Mouse (Mus musculus): ENCODE measurements around the gene Emc6. TPM values are rescaled to one million over a fixed set of nuclear protein-coding genes. Genes with fewer than 3 reads are reported as not detected.

The Emc6 gene
- polyA plus RNA-seq, 1 experiment from 2014 or later = 123 TPM

- Histone ChIP-seq H3K9ac (ENCODE audit: low read length) (no peak overlapping the region), H3K27me3 (replicated peaks; ENCODE audit: control insufficient read depth, insufficient read depth, low read length) (no peaks in the 10 kb centered on the region), H3K4me2 (ENCODE audit: low read length) (no peak overlapping the region), H3K4me1 (replicated peaks; ENCODE audit: control insufficient read depth, insufficient read depth, low read length) (no peaks in the 10 kb centered on the region), H3K4me3 (ENCODE audit: low read depth, low read length) (no peak overlapping the region), H3K27ac (ENCODE audit: low read depth) (no peak overlapping the region), H3K9me3 (ENCODE audit: control insufficient read depth, low read length) (no peaks in the 10 kb centered on the region), H3K36me3 (ENCODE audit: control insufficient read depth, insufficient read depth, low read length) (no peaks in the 10 kb centered on the region)
- DNase-seq (ENCODE audit: low spot score) (no peak), ATAC-seq (replicated peaks; ENCODE audit: low FRiP score, low TSS enrichment, low read depth) (no peak)
- 79% methylated on average over 9 of the region's 9 CpGs for WGBS
Observed at GRCm38 (mm10) chr11:73148209-73148608, 28.6 kb downstream of the Emc6 start.

GRCm38 (mm10) chr11:73146975-73147365, 29.9 kb downstream of the Emc6 start:
- DNase-seq (ENCODE audit: low spot score) = no peak
- H3K27me3 ChIP-seq (replicated peaks; ENCODE audit: control insufficient read depth, insufficient read depth, low read length) = no peaks in the 10 kb centered on the region
- no peak overlapping the region for H3K4me3 ChIP-seq (ENCODE audit: low read depth, low read length)
- WGBS = 65% methylated on average over 7 of the region's 7 CpGs
- H3K4me1 ChIP-seq (replicated peaks; ENCODE audit: control insufficient read depth, insufficient read depth, low read length) = no peaks in the 10 kb centered on the region
- no peak overlapping the region for H3K27ac ChIP-seq (ENCODE audit: low read depth)
- no peaks in the 10 kb centered on the region for H3K36me3 ChIP-seq (ENCODE audit: control insufficient read depth, insufficient read depth, low read length)
- no peaks in the 10 kb centered on the region for H3K9me3 ChIP-seq (ENCODE audit: control insufficient read depth, low read length)
- no peak for ATAC-seq (replicated peaks; ENCODE audit: low FRiP score, low TSS enrichment, low read depth)
- no peak overlapping the region for H3K4me2 ChIP-seq (ENCODE audit: low read length)
- no peak overlapping the region for H3K9ac ChIP-seq (ENCODE audit: low read length)

- Histone ChIP-seq H3K4me1 (replicated peaks; ENCODE audit: control insufficient read depth, insufficient read depth, low read length) (no peaks in the 10 kb centered on the region), H3K36me3 (ENCODE audit: control insufficient read depth, insufficient read depth, low read length) (no peaks in the 10 kb centered on the region)
- DNase-seq (ENCODE audit: low spot score) = no peak
Observed at GRCm38 (mm10) chr11:73146026-73146974, 30.5 kb downstream of the Emc6 start.

GRCm38 (mm10) chr11:73144261-73144681, 32.6 kb downstream of the Emc6 start:
- Histone ChIP-seq H3K4me1 (replicated peaks; ENCODE audit: control insufficient read depth, insufficient read depth, low read length) (no peaks in the 10 kb centered on the region), H3K36me3 (ENCODE audit: control insufficient read depth, insufficient read depth, low read length) (no peaks in the 10 kb centered on the region), H3K4me3 (ENCODE audit: low read depth, low read length) (no peak overlapping the region), H3K4me2 (ENCODE audit: low read length) (no peak overlapping the region), H3K9ac (ENCODE audit: low read length) (no peak overlapping the region), H3K9me3 (ENCODE audit: control insufficient read depth, low read length) (no peaks in the 10 kb centered on the region), H3K27ac (ENCODE audit: low read depth) (no peak overlapping the region), H3K27me3 (replicated peaks; ENCODE audit: control insufficient read depth, insufficient read depth, low read length) (no peaks in the 10 kb centered on the region)
- DNase-seq (ENCODE audit: low spot score) (no peak), ATAC-seq (replicated peaks; ENCODE audit: low FRiP score, low TSS enrichment, low read depth) (no peak)
- 45% methylated on average over 1 of the region's 1 CpGs for WGBS

More at GRCm38 (mm10) chr11:73146026-73146974, 30.5 kb downstream of the Emc6 start:
- H3K27ac ChIP-seq (ENCODE audit: low read depth) = no peak overlapping the region
- no peak overlapping the region for H3K4me2 ChIP-seq (ENCODE audit: low read length)
- no peaks in the 10 kb centered on the region for H3K27me3 ChIP-seq (replicated peaks; ENCODE audit: control insufficient read depth, insufficient read depth, low read length)
- H3K9me3 ChIP-seq (ENCODE audit: control insufficient read depth, low read length) = no peaks in the 10 kb centered on the region
- ATAC-seq (replicated peaks; ENCODE audit: low FRiP score, low TSS enrichment, low read depth) = no peak
- no peak overlapping the region for H3K9ac ChIP-seq (ENCODE audit: low read length)
- no peak overlapping the region for H3K4me3 ChIP-seq (ENCODE audit: low read depth, low read length)
- 60% methylated on average over 11 of the region's 11 CpGs for WGBS

GRCm38 (mm10) chr11:73137591-73138501, 39.0 kb downstream of the Emc6 start, which contains the start of gene Haspin:
TSS of gene Haspin (minus strand) at chr11:73138294.
- peaks cover 10% of the 10 kb centered on the region; the same call in 1 of the 2 replicates for H3K36me3 ChIP-seq (ENCODE audit: control insufficient read depth, insufficient read depth, low read length)
- peak within 1 kb of the TSS; percentile 65 for H3K9ac ChIP-seq (ENCODE audit: low read length)
- DNase-seq (ENCODE audit: low spot score) (peak; percentile 96), ATAC-seq (replicated peaks; ENCODE audit: low FRiP score, low TSS enrichment, low read depth) (peak; percentile 94)
- H3K27me3 ChIP-seq (replicated peaks; ENCODE audit: control insufficient read depth, insufficient read depth, low read length) = no peaks in the 10 kb centered on the region
- no peak within 1 kb of the TSS for H3K27ac ChIP-seq (ENCODE audit: low read depth)
- peaks cover 27% of the 10 kb centered on the region for H3K4me1 ChIP-seq (replicated peaks; ENCODE audit: control insufficient read depth, insufficient read depth, low read length)
- no peaks in the 10 kb centered on the region for H3K9me3 ChIP-seq (ENCODE audit: control insufficient read depth, low read length)
- peak within 1 kb of the TSS; percentile 72 for H3K4me3 ChIP-seq (ENCODE audit: low read depth, low read length)
- under 1% methylated on average over 84 of the region's 84 CpGs for WGBS
- peak within 1 kb of the TSS; percentile 67 for H3K4me2 ChIP-seq (ENCODE audit: low read length)

- Histone ChIP-seq H3K4me2 (ENCODE audit: low read length) (peak overlapping the region; percentile 67), H3K9me3 (ENCODE audit: control insufficient read depth, low read length) (no peaks in the 10 kb centered on the region), H3K36me3 (ENCODE audit: control insufficient read depth, insufficient read depth, low read length) (peaks cover 17% of the 10 kb centered on the region; the same call in 1 of the 2 replicates), H3K4me1 (replicated peaks; ENCODE audit: control insufficient read depth, insufficient read depth, low read length) (peaks cover 27% of the 10 kb centered on the region), H3K27ac (ENCODE audit: low read depth) (no peak overlapping the region), H3K9ac (ENCODE audit: low read length) (peak overlapping the region; percentile 65), H3K4me3 (ENCODE audit: low read depth, low read length) (peak overlapping the region; percentile 72), H3K27me3 (replicated peaks; ENCODE audit: control insufficient read depth, insufficient read depth, low read length) (no peaks in the 10 kb centered on the region)
- no peak for DNase-seq (ENCODE audit: low spot score)
- WGBS = 21% methylated on average over 11 of the region's 11 CpGs
- peak; percentile 11; the same call in 1 of the 2 replicates for ATAC-seq (replicated peaks; ENCODE audit: low FRiP score, low TSS enrichment, low read depth)
Observed at GRCm38 (mm10) chr11:73137116-73137515, 39.7 kb downstream of the Emc6 start.

GRCm38 (mm10) chr11:73136587-73136986, 40.2 kb downstream of the Emc6 start:
- Histone ChIP-seq H3K27ac (ENCODE audit: low read depth) (no peak overlapping the region), H3K27me3 (replicated peaks; ENCODE audit: control insufficient read depth, insufficient read depth, low read length) (no peaks in the 10 kb centered on the region), H3K4me2 (ENCODE audit: low read length) (peak overlapping the region; percentile 67), H3K9ac (ENCODE audit: low read length) (peak overlapping the region; percentile 65), H3K9me3 (ENCODE audit: control insufficient read depth, low read length) (no peaks in the 10 kb centered on the region), H3K4me1 (replicated peaks; ENCODE audit: control insufficient read depth, insufficient read depth, low read length) (peaks cover 27% of the 10 kb centered on the region), H3K36me3 (ENCODE audit: control insufficient read depth, insufficient read depth, low read length) (peaks cover 17% of the 10 kb centered on the region; the same call in 1 of the 2 replicates), H3K4me3 (ENCODE audit: low read depth, low read length) (peak overlapping the region; percentile 72)
- ATAC-seq (replicated peaks; ENCODE audit: low FRiP score, low TSS enrichment, low read depth) = no peak
- 66% methylated on average over 6 of the region's 6 CpGs for WGBS
- no peak for DNase-seq (ENCODE audit: low spot score)

- Histone ChIP-seq H3K4me3 (ENCODE audit: low read depth, low read length) (no peak overlapping the region), H3K36me3 (ENCODE audit: control insufficient read depth, insufficient read depth, low read length) (peaks cover 17% of the 10 kb centered on the region; the same call in 1 of the 2 replicates), H3K27me3 (replicated peaks; ENCODE audit: control insufficient read depth, insufficient read depth, low read length) (no peaks in the 10 kb centered on the region), H3K4me1 (replicated peaks; ENCODE audit: control insufficient read depth, insufficient read depth, low read length) (peaks cover 27% of the 10 kb centered on the region), H3K9me3 (ENCODE audit: control insufficient read depth, low read length) (no peaks in the 10 kb centered on the region), H3K4me2 (ENCODE audit: low read length) (peak overlapping the region; percentile 18; the same call in 1 of the 2 replicates), H3K9ac (ENCODE audit: low read length) (0 out of 2 replicates have a peak overlapping the region, but pooled peaks have one; percentile 7), H3K27ac (ENCODE audit: low read depth) (no peak overlapping the region)
- DNase-seq (ENCODE audit: low spot score) (no peak), ATAC-seq (replicated peaks; ENCODE audit: low FRiP score, low TSS enrichment, low read depth) (no peak)
- WGBS = 82% methylated on average over 5 of the region's 5 CpGs
Observed at GRCm38 (mm10) chr11:73134222-73134621, 42.6 kb downstream of the Emc6 start.
